Mouse (Mus musculus) stomach, postnatal 0 days (tissue): Measurements from ENCODE around the gene Taf6. TPM values are rescaled to one million over a fixed set of nuclear protein-coding genes. Genes with fewer than 3 reads are reported as not detected.
"Not testable (repeated sequence)": the region's sequence is repeated elsewhere in the genome, so short reads cannot be mapped to it uniquely, and the experiment has no call there.

Source experiments
- ATAC-seq: fragments of 200-750 bp; cut with Nextera tagmentation; 2 replicates; pipeline ENCODE4 v1.8.0; 2017; ENCODE audit not compliant: low FRiP score, low TSS enrichment
- DNase-seq: peaks from one replicate; pipeline ENCODE4 v3.0.0-alpha.2; 2016; ENCODE audit warnings: low spot score
- H3K27ac ChIP-seq: fragments of 300-500 bp; sonication (generic); replicated peaks from 2 replicates; pipeline ENCODE4 v1.5.1; 2014; ENCODE audit warnings: mild to moderate bottlenecking, control low read depth
- H3K27me3 ChIP-seq: fragments of 300-500 bp; sonication (generic); 2 replicates; pipeline ENCODE4 v1.6.1; 2014; ENCODE audit warnings: low read length; ENCODE audit not compliant: control insufficient read depth, insufficient read depth
- H3K36me3 ChIP-seq: fragments of 300-500 bp; sonication (generic); 2 replicates; pipeline ENCODE4 v1.6.1; 2014; ENCODE audit warnings: low read length, mixed read lengths; ENCODE audit not compliant: control insufficient read depth, insufficient read depth
- H3K4me1 ChIP-seq: fragments of 300-500 bp; sonication (generic); replicated peaks from 2 replicates; pipeline ENCODE4 v1.6.1; 2014; ENCODE audit warnings: antibody characterized with exemption; ENCODE audit not compliant: control insufficient read depth, insufficient read depth
- H3K4me2 ChIP-seq: fragments of 300-500 bp; sonication (generic); replicated peaks from 2 replicates; pipeline ENCODE4 v1.6.1; 2014; ENCODE audit warnings: low read depth, mild to moderate bottlenecking, control low read depth, moderate library complexity
- H3K4me3 ChIP-seq: fragments of 300-500 bp; sonication (generic); 2 replicates; pipeline ENCODE4 v1.5.1; 2014; ENCODE audit warnings: low read depth, low read length, control low read depth
- H3K9ac ChIP-seq: fragments of 300-500 bp; sonication (generic); 2 replicates; pipeline ENCODE4 v1.6.1; 2014; ENCODE audit warnings: mild to moderate bottlenecking, low read length, control low read depth, mixed read lengths
- H3K9me3 ChIP-seq: fragments of 300-500 bp; sonication (generic); 2 replicates; pipeline ENCODE4 v1.6.1; 2016; ENCODE audit warnings: low read length; ENCODE audit not compliant: control insufficient read depth
- CTCF ChIP-seq: IDR thresholded peaks from 2 replicates; pipeline ENCODE4 v1.5.1; 2016; ENCODE audit warnings: antibody characterized with exemption, low read depth, mild to moderate bottlenecking, moderate library complexity
- EP300 ChIP-seq: optimal IDR thresholded peaks from 2 replicates; pipeline ENCODE3; 2016; ENCODE audit warnings: antibody characterized with exemption
- WGBS: fragments of 180-500 bp; shearing (Covaris S2); extraction: QIAGEN DNeasy Blood & Tissue Kit; methylation state at CpG from one replicate; pipeline ENCODE4 v1.1.7; 2014; 5-methylcytosine and 5-hydroxymethylcytosine counted together
- polyA plus RNA-seq: library from polyadenylated mRNA; unstranded; fragments of >200 nt; fragmentation: Nextera tagmentation; extraction: Ambion mirVana; gene quantifications from 2 replicates; pipeline ENCODE4 v1.2.1, GENCODE M21; 2015

The Taf6 gene
- polyA plus RNA-seq, 1 experiment from 2014 or later, result 27.1 TPM

- DNase-seq (no peak), ATAC-seq (no peak)
These were observed 39.2 kb upstream of the Taf6 start for GRCm38 (mm10) chr5:138226491-138226890.

GRCm38 (mm10) chr5:138225700-138226099 lies 38.4 kb upstream of the Taf6 start, which contains the start of gene Nxpe5:
Gene Nxpe5 (plus strand): TSS chr5:138225898.
- Histone ChIP-seq H3K27ac (no peak within 1 kb of the TSS), H3K27me3 (no peaks in the 10 kb centered on the region), H3K4me3 (no peak within 1 kb of the TSS), H3K4me1 (no peaks in the 10 kb centered on the region), H3K36me3 (no peaks in the 10 kb centered on the region), H3K9ac (no peak within 1 kb of the TSS), H3K4me2 (no peak within 1 kb of the TSS), H3K9me3 (no peaks in the 10 kb centered on the region)
- 43% methylated on average over 2 of the region's 2 CpGs for WGBS
- ATAC-seq, result no peak
- no peak for TF ChIP-seq CTCF
- TF ChIP-seq EP300, result no peak
- no peak for DNase-seq

More at GRCm38 (mm10) chr5:138226491-138226890, 39.2 kb upstream of the Taf6 start:
- Histone ChIP-seq H3K9me3 (no peaks in the 10 kb centered on the region), H3K4me1 (no peaks in the 10 kb centered on the region), H3K4me3 (no peak overlapping the region), H3K36me3 (no peaks in the 10 kb centered on the region), H3K4me2 (no peak overlapping the region), H3K27me3 (no peaks in the 10 kb centered on the region), H3K27ac (no peak overlapping the region), H3K9ac (no peak overlapping the region)
- WGBS, result 63% methylated on average over 4 of the region's 4 CpGs
- TF ChIP-seq CTCF (no peak), EP300 (no peak)

GRCm38 (mm10) chr5:138223287-138223686 lies 36.0 kb upstream of the Taf6 start:
- Histone ChIP-seq H3K36me3 (no peaks in the 10 kb centered on the region), H3K9me3 (no peaks in the 10 kb centered on the region), H3K4me2 (no peak overlapping the region), H3K9ac (no peak overlapping the region), H3K27me3 (no peaks in the 10 kb centered on the region), H3K4me3 (no peak overlapping the region), H3K27ac (no peak overlapping the region), H3K4me1 (no peaks in the 10 kb centered on the region)
- no peak for TF ChIP-seq CTCF
- no peak for ATAC-seq
- DNase-seq, result no peak
- 45% methylated on average over 3 of the region's 3 CpGs for WGBS

GRCm38 (mm10) chr5:138222111-138222510 lies 34.9 kb upstream of the Taf6 start:
- ATAC-seq (no peak), DNase-seq (peak; percentile 84)
- H3K4me1 ChIP-seq, result no peaks in the 10 kb centered on the region
- H3K9me3 ChIP-seq, result no peaks in the 10 kb centered on the region
- TF ChIP-seq EP300, result no peak
- peak; percentile 92 for TF ChIP-seq CTCF
- no peak overlapping the region for H3K4me2 ChIP-seq
- H3K4me3 ChIP-seq, result no peak overlapping the region
- no peaks in the 10 kb centered on the region for H3K36me3 ChIP-seq
- H3K9ac ChIP-seq, result no peak overlapping the region
- WGBS, result 20% methylated on average over 4 of the region's 4 CpGs
- no peaks in the 10 kb centered on the region for H3K27me3 ChIP-seq
- no peak overlapping the region for H3K27ac ChIP-seq

DNA sequence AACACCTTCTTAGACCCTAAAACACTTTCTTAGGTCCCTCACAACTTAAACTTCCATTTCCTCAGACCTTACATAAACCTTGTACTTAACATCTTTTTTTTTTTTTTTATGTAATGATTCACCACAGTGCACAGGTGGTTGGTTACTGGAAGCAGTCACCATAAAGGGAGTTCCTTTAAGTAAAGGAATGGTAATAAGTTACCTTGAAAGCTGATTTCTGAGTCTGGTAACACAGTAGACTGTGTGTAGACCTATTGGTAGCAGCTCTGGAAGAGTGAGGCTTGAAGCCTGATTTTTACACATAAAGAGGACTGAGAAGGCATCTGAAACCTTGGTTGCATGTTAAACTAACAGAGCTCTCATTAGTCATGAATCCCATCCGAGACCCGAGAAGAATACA lies 32.6 kb upstream of the Taf6 start:
- no peaks in the 10 kb centered on the region for H3K36me3 ChIP-seq
- H3K4me1 ChIP-seq, result no peaks in the 10 kb centered on the region
- DNase-seq (no peak), ATAC-seq (no peak)
- no peak overlapping the region for H3K4me2 ChIP-seq
- no peak overlapping the region for H3K27ac ChIP-seq
- no peak overlapping the region for H3K4me3 ChIP-seq
- H3K27me3 ChIP-seq, result no peaks in the 10 kb centered on the region
- TF ChIP-seq EP300 (no peak), CTCF (no peak)
- H3K9ac ChIP-seq, result no peak overlapping the region
- 18% methylated on average over 2 of the region's 2 CpGs for WGBS
- H3K9me3 ChIP-seq, result no peaks in the 10 kb centered on the region

- not testable (repeated sequence) for H3K27me3 ChIP-seq
These were observed 29.4 kb upstream of the Taf6 start for GRCm38 (mm10) chr5:138216632-138217031.

More at GRCm38 (mm10) chr5:138216632-138217031, 29.4 kb upstream of the Taf6 start:
- H3K27ac ChIP-seq, H3K4me3 ChIP-seq, H3K36me3 ChIP-seq, H3K9ac ChIP-seq, H3K4me2 ChIP-seq, H3K9me3 ChIP-seq, DNase-seq, ATAC-seq, H3K4me1 ChIP-seq: not testable (repeated sequence)
- WGBS, result 93% methylated on average over 13 of the region's 13 CpGs
